In the genomic region with DNA sequence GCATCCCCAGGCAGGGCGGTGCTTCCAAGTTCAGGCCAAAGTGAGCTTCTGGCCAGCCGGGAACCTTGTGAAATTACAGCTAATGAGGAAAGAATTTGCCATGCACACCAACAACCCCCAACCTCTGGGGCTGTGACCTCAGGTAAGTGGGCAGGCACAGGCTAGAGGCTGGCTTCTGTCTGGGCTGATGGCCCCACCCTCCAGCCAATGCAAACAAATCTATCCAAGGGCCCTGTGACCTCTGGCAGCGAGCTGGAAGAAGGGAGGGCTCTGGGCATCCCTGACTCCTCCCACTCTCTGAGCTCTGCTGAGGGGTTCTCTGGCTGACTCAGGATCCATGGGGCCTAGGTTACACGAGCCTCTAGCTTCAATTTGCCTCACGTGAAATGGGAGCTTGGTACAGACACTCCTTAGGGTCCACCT, we compare ENCODE assay signal across 9 mouse cellular contexts. TPM values are rescaled to one million over a fixed set of nuclear protein-coding genes. Genes with fewer than 3 reads are reported as not detected.
DNase-seq lines count a peak whose midpoint lies in the region; ATAC-seq and TF ChIP-seq lines count a peak whose summit lies in the region.
"Had no signal": no experiment of that assay in that cellular context is flagged by ENCODE, and none has a peak within 500 bp of the region (broad histone marks: within the 10 kb centered on the region; RNA-seq: fewer than 3 reads in every experiment).

No protein-coding gene starts in this region.

- peak overlapping the region; percentile 70 for H3K27ac ChIP-seq in forebrain, embryonic 10.5 days
- H3K27ac ChIP-seq in forebrain, embryonic 14.5 days (ENCODE audit: low read depth, low read length), result no peak overlapping the region
- H3K27ac ChIP-seq in heart, embryonic 10.5 days, result peak overlapping the region; percentile 79
- no peak overlapping the region for H3K27ac ChIP-seq in thymus, adult 2 months (ENCODE audit: control insufficient read depth, insufficient read depth, low read length)
- no peak overlapping the region for H3K27ac ChIP-seq in hindbrain, embryonic 12.5 days
- H3K27ac ChIP-seq: neural tube, embryonic 13.5 days had no signal

- H3K36me3 ChIP-seq in forebrain, embryonic 10.5 days (replicated peaks), result peaks cover 48% of the 10 kb centered on the region
- peaks cover 37% of the 10 kb centered on the region for H3K36me3 ChIP-seq in forebrain, embryonic 14.5 days (ENCODE audit: control insufficient read depth, insufficient read depth, low read length)
- H3K36me3 ChIP-seq in heart, embryonic 10.5 days, result 0 out of 2 replicates have a peak, but pooled peaks cover 2% of the 10 kb centered on the region
- no peaks in the 10 kb centered on the region for H3K36me3 ChIP-seq in thymus, adult 2 months (ENCODE audit: control insufficient read depth, insufficient read depth, low read length)
- peaks cover 3% of the 10 kb centered on the region; the same call in 1 of the 2 replicates for H3K36me3 ChIP-seq in hindbrain, embryonic 12.5 days

- H3K9ac ChIP-seq in forebrain, embryonic 14.5 days (ENCODE audit: low read length), result no peak overlapping the region
- no peak overlapping the region for H3K9ac ChIP-seq in hindbrain, embryonic 12.5 days
- H3K9ac ChIP-seq: neural tube, embryonic 13.5 days had no signal

- H3K4me1 ChIP-seq in forebrain, embryonic 10.5 days, result peaks cover 16% of the 10 kb centered on the region
- no peaks in the 10 kb centered on the region for H3K4me1 ChIP-seq in forebrain, embryonic 14.5 days (ENCODE audit: control insufficient read depth, insufficient read depth, low read length)
- H3K4me1 ChIP-seq in heart, embryonic 10.5 days, result peaks cover 13% of the 10 kb centered on the region
- H3K4me1 ChIP-seq in thymus, adult 2 months (replicated peaks; ENCODE audit: control insufficient read depth, insufficient read depth, low read length), result no peaks in the 10 kb centered on the region
- peaks cover 6% of the 10 kb centered on the region for H3K4me1 ChIP-seq in hindbrain, embryonic 12.5 days

- WGBS in forebrain, embryonic 10.5 days, result 25% methylated on average over 5 of the region's 5 CpGs
- 33% methylated on average over 5 of the region's 5 CpGs for WGBS in forebrain, embryonic 14.5 days
- 19% methylated on average over 5 of the region's 5 CpGs for WGBS in heart, embryonic 10.5 days
- WGBS in thymus, adult 2 months, result 86% methylated on average over 5 of the region's 5 CpGs
- 27% methylated on average over 5 of the region's 5 CpGs for WGBS in hindbrain, embryonic 12.5 days

- DNase-seq in forebrain, embryonic 10.5 days (ENCODE audit: extremely low spot score, low spot score), result peak; percentile 33
- DNase-seq in forebrain, embryonic 14.5 days (ENCODE audit: low spot score), result no peak
- DNase-seq in heart, embryonic 10.5 days (ENCODE audit: low spot score), result no peak
- peak; percentile 48 to 65 for DNase-seq in kidney, postnatal 4 days
- peak; percentile 60 for DNase-seq in retina, embryonic 14.5 days (ENCODE audit: low spot score)
- no peak for DNase-seq in thymus, adult 2 months

- no peaks in the 10 kb centered on the region for H3K9me3 ChIP-seq in forebrain, embryonic 10.5 days
- no peaks in the 10 kb centered on the region for H3K9me3 ChIP-seq in forebrain, embryonic 14.5 days (replicated peaks; ENCODE audit: control insufficient read depth, low read length)
- H3K9me3 ChIP-seq in heart, embryonic 10.5 days, result no peaks in the 10 kb centered on the region
- no peaks in the 10 kb centered on the region for H3K9me3 ChIP-seq in hindbrain, embryonic 12.5 days (replicated peaks)
- H3K9me3 ChIP-seq: neural tube, embryonic 13.5 days had no signal

- no peak for TF ChIP-seq CTCF in thymus, adult 2 months (IDR thresholded peaks at IDR 0.05; ENCODE audit: borderline replicate concordance, control insufficient read depth, extremely low read depth, insufficient read depth, low read length, poor library complexity)

- no peak overlapping the region for H3K4me3 ChIP-seq in forebrain, embryonic 10.5 days
- H3K4me3 ChIP-seq in forebrain, embryonic 14.5 days (ENCODE audit: low read depth, low read length), result no peak overlapping the region
- H3K4me3 ChIP-seq in heart, embryonic 10.5 days, result no peak overlapping the region
- H3K4me3 ChIP-seq in thymus, adult 2 months (ENCODE audit: control insufficient read depth, insufficient read depth, low read length), result no peak overlapping the region
- H3K4me3 ChIP-seq in hindbrain, embryonic 12.5 days, result no peak overlapping the region
- H3K4me3 ChIP-seq: neural tube, embryonic 13.5 days had no signal

- no peak for TF ChIP-seq POLR2A in thymus, adult 2 months (IDR thresholded peaks at IDR 0.05; ENCODE audit: control insufficient read depth, extremely low read depth, insufficient read depth, low read length, poor library complexity)

- no peaks in the 10 kb centered on the region for H3K27me3 ChIP-seq in forebrain, embryonic 10.5 days (ENCODE audit: poor library complexity, severe bottlenecking)
- H3K27me3 ChIP-seq in forebrain, embryonic 14.5 days (replicated peaks; ENCODE audit: control insufficient read depth, insufficient read depth, low read length), result no peaks in the 10 kb centered on the region
- H3K27me3 ChIP-seq in heart, embryonic 10.5 days (ENCODE audit: insufficient read depth, poor library complexity, severe bottlenecking), result no peaks in the 10 kb centered on the region
- H3K27me3 ChIP-seq in thymus, adult 2 months (ENCODE audit: control insufficient read depth, insufficient read depth, low read length), result no peaks in the 10 kb centered on the region
- no peaks in the 10 kb centered on the region for H3K27me3 ChIP-seq in hindbrain, embryonic 12.5 days
- H3K27me3 ChIP-seq: neural tube, embryonic 13.5 days had no signal

- no peak for ATAC-seq in forebrain, embryonic 14.5 days
- no peak for ATAC-seq in activated CD4-positive, CD25-positive, alpha-beta regulatory T cell, adult 4 months
- no peak for ATAC-seq in hindbrain, embryonic 12.5 days (ENCODE audit: low FRiP score)

- H3K4me2 ChIP-seq in forebrain, embryonic 14.5 days (ENCODE audit: low read length), result no peak overlapping the region
- H3K4me2 ChIP-seq in hindbrain, embryonic 12.5 days (replicated peaks), result no peak overlapping the region
- H3K4me2 ChIP-seq: neural tube, embryonic 13.5 days had no signal

RNA-seq across cellular contexts. Expression of a gene that starts 56.5 kb away (rescaled TPM):
- 39.6 and 39.7 TPM in 2 replicates for polyA plus RNA-seq in forebrain, embryonic 10.5 days (2016; fragmentation: Nextera tagmentation; extraction: Ambion mirVana)
- 33.5 and 39.5 TPM in 2 replicates for polyA plus RNA-seq in forebrain, embryonic 14.5 days (2014; fragmentation: Nextera tagmentation; extraction: Ambion mirVana)
- polyA plus RNA-seq in heart, embryonic 10.5 days (2016; fragmentation: Nextera tagmentation; extraction: Ambion mirVana), result 34.4 and 36.5 TPM in 2 replicates
- polyA plus RNA-seq in thymus, adult 2 months (2012; rRNA removed), result 34.7 and 39.1 TPM in 2 replicates
- polyA plus RNA-seq in activated CD4-positive, CD25-positive, alpha-beta regulatory T cell, adult 4 months (2017; shearing (Covaris generic)), result 10 to 100 TPM; 25.4 to 26.8 TPM
- 42.6 and 47.0 TPM in 2 replicates for polyA plus RNA-seq in hindbrain, embryonic 12.5 days (2016; fragmentation: Nextera tagmentation; extraction: Ambion mirVana)

Comparison
In these comparisons a context has a peak if more than half of its experiments do, and no peak if none do; other contexts are left out.
1. DNase-seq: peak in forebrain, embryonic 10.5 days (single experiment), kidney, postnatal 4 days (2 of 2) and retina, embryonic 14.5 days (single experiment); none in forebrain, embryonic 14.5 days (single experiment), heart, embryonic 10.5 days (single experiment) and thymus, adult 2 months (single experiment).
2. H3K27ac ChIP-seq: peak in forebrain, embryonic 10.5 days (single experiment) and heart, embryonic 10.5 days (single experiment); none in forebrain, embryonic 14.5 days (single experiment), thymus, adult 2 months (single experiment) and hindbrain, embryonic 12.5 days (single experiment).